Mouse (Mus musculus) liver, embryonic 15.5 days (tissue): ENCODE results near the gene Zmpste24. TPM values are rescaled to one million over a fixed set of nuclear protein-coding genes. Genes with fewer than 3 reads are reported as not detected.
"Not testable (repeated sequence)": the region's sequence is repeated elsewhere in the genome, so short reads cannot be mapped to it uniquely, and the experiment has no call there.

Source experiments
- ATAC-seq: fragments of 200-750 bp; cut with Nextera tagmentation; 2 replicates; pipeline ENCODE4 v1.8.0; 2017; ENCODE audit warnings: moderate number of reproducible peaks, mild to moderate bottlenecking, moderate library complexity; ENCODE audit not compliant: insufficient read depth
- H3K27ac ChIP-seq: fragments of 300-500 bp; sonication (generic); replicated peaks from 2 replicates; pipeline ENCODE4 v1.5.1; 2015; ENCODE audit warnings: mild to moderate bottlenecking, inconsistent platforms
- H3K27me3 ChIP-seq: fragments of 300-500 bp; sonication (generic); 2 replicates; pipeline ENCODE4 v1.6.1; 2015; ENCODE audit warnings: mild to moderate bottlenecking, inconsistent platforms
- H3K36me3 ChIP-seq: fragments of 300-500 bp; sonication (generic); replicated peaks from 2 replicates; pipeline ENCODE4 v1.6.1; 2015; ENCODE audit warnings: moderate library complexity, mild to moderate bottlenecking, inconsistent platforms
- H3K4me1 ChIP-seq: fragments of 300-500 bp; sonication (generic); replicated peaks from 2 replicates; pipeline ENCODE4 v1.6.1; 2015; ENCODE audit warnings: inconsistent platforms
- H3K4me2 ChIP-seq: fragments of 300-500 bp; sonication (generic); 2 replicates; pipeline ENCODE4 v1.6.1; 2015; ENCODE audit warnings: moderate library complexity, mild to moderate bottlenecking, inconsistent platforms
- H3K4me3 ChIP-seq: fragments of 300-500 bp; sonication (generic); replicated peaks from 2 replicates; pipeline ENCODE4 v1.5.1; 2015; ENCODE audit warnings: mild to moderate bottlenecking, inconsistent platforms
- H3K9ac ChIP-seq: fragments of 300-500 bp; sonication (generic); 2 replicates; pipeline ENCODE4 v1.6.1; 2015; ENCODE audit warnings: moderate library complexity, mild to moderate bottlenecking, inconsistent platforms
- H3K9me3 ChIP-seq: fragments of 300-500 bp; sonication (generic); replicated peaks from 2 replicates; pipeline ENCODE4 v1.6.1; 2016; ENCODE audit warnings: inconsistent platforms
- WGBS: fragments of 180-500 bp; shearing (Covaris S2); methylation state at CpG from one replicate; pipeline ENCODE4 v1.1.7; 2015; ENCODE audit warnings: mixed read lengths; ENCODE audit not compliant: insufficient replicate concordance; 5-methylcytosine and 5-hydroxymethylcytosine counted together
- polyA plus RNA-seq: library from polyadenylated mRNA; unstranded; fragments of >200 nt; fragmentation: Nextera tagmentation; extraction: Ambion mirVana; gene quantifications from 2 replicates; pipeline ENCODE4 v1.2.1, GENCODE M21; 2015

Zmpste24 gene
- polyA plus RNA-seq = 20.3 and 21.1 TPM in 2 replicates

DNA sequence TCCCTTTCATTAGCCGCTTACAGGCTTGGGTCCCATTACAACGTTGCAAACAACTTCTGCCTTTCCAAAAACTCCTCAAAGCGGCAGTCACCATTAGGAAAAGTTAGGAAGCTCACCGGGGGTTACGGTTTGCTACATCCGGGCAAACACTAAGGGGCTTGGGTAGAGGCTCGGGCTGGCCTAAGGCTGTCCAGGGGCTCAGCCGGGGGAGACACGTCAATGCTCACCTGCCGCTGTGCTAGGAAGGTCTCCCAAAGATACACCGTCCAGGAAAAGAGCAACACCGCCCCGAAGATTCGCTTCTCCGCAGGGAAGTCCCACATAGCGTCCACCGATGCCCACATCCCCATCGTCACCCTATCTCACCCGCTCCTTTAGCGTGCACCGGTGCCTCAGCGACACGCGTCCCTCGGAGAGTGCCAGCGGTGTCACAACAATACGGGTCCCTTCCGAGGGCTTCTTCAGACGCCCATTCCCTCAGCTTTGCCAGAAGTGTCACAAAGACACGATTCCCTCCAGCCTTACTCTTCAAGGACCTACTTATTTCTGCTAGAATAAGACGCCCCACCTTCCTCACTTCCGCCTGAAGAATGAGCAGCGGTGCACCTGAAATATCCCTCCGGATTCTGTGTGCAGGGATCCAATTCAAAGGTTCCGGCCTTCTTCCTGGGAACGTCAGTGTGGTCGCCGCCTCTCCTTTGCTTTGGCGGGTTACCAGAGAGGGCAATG lies at the start of gene Zmpste24:
Gene Zmpste24, minus strand, starts transcription at position 592 of the 729 bp plus-strand sequence.
- H3K27me3 ChIP-seq = no peaks in the 10 kb centered on the region
- no peaks in the 10 kb centered on the region for H3K9me3 ChIP-seq
- under 1% methylated on average over 39 of the region's 39 CpGs for WGBS
- H3K27ac ChIP-seq = peak within 1 kb of the TSS; percentile 69
- peak within 1 kb of the TSS; percentile 64 for H3K9ac ChIP-seq
- peaks cover 20% of the 10 kb centered on the region for H3K36me3 ChIP-seq
- peak within 1 kb of the TSS; percentile 72 for H3K4me3 ChIP-seq
- peak within 1 kb of the TSS; percentile 75 for H3K4me2 ChIP-seq
- peaks cover 17% of the 10 kb centered on the region for H3K4me1 ChIP-seq
- peak; percentile 85 for ATAC-seq

DNA sequence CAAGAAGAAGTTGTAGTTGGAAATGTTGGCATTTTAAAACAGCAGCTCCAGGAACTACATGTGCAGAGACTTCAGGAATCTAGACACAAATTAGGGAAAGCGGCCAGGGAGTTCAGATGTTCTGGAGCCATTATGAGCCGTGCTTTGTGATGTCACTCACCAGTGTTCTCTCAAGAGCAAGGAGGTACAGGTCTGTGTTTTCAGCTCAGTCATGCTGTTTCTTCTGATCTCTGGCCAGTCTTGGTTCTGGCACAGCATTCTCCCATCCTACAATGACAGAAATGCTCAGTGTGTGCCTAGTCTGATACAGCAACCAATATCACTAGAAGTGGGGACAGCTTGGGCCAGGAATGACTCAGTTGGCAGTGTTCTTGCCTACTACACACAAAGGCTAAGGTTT lies 11.1 kb upstream of the Zmpste24 start, which contains the start of gene Tmco2:
Gene Tmco2, minus strand, starts transcription at position 101 of the 400 bp plus-strand sequence.
- Histone ChIP-seq H3K27me3 (no peaks in the 10 kb centered on the region), H3K4me1 (no peaks in the 10 kb centered on the region), H3K27ac (no peak within 1 kb of the TSS), H3K9ac (no peak within 1 kb of the TSS), H3K36me3 (no peaks in the 10 kb centered on the region), H3K4me2 (no peak within 1 kb of the TSS), H3K9me3 (no peaks in the 10 kb centered on the region), H3K4me3 (no peak within 1 kb of the TSS)
- WGBS = 77% methylated on average over 2 of the region's 2 CpGs
- no peak for ATAC-seq

DNA sequence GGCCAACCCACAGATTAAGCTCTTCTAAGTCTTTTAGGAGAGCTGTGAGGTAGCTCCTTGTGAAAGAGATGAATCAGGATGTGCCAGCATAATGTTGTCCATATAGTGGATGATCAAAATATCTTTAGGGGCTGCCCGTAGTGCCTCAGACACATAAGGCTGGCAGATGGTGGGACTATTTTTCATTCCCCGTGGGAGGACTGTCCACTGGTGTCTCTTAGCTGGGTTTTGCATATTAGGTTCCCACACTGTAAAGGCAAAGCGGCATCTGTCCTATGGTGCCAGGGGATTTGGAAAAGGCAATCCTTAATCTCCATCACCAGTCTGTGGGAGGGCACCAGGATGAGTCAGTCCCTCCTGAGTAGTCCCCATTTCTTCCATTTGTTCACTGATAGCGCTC lies 5.3 kb upstream of the Zmpste24 start:
- H3K36me3 ChIP-seq = no peaks in the 10 kb centered on the region
- H3K9me3 ChIP-seq = no peaks in the 10 kb centered on the region
- no peak for ATAC-seq
- no peak overlapping the region for H3K4me3 ChIP-seq
- H3K4me1 ChIP-seq = peaks cover 4% of the 10 kb centered on the region; the same call in 1 of the 2 replicates
- no peak overlapping the region for H3K27ac ChIP-seq
- no peak overlapping the region for H3K9ac ChIP-seq
- no peaks in the 10 kb centered on the region for H3K27me3 ChIP-seq
- H3K4me2 ChIP-seq = no peak overlapping the region
- 63% methylated on average over 4 of the region's 4 CpGs for WGBS

GRCm38 (mm10) chr4:121090211-121090610 lies 7.8 kb downstream of the Zmpste24 start:
- Histone ChIP-seq H3K4me3 (no peak overlapping the region), H3K9ac (no peak overlapping the region), H3K27ac (no peak overlapping the region), H3K4me1 (no peaks in the 10 kb centered on the region), H3K4me2 (no peak overlapping the region), H3K27me3 (no peaks in the 10 kb centered on the region), H3K9me3 (no peaks in the 10 kb centered on the region), H3K36me3 (peaks cover 55% of the 10 kb centered on the region)
- 75% methylated on average over 4 of the region's 4 CpGs for WGBS
- no peak for ATAC-seq

DNA sequence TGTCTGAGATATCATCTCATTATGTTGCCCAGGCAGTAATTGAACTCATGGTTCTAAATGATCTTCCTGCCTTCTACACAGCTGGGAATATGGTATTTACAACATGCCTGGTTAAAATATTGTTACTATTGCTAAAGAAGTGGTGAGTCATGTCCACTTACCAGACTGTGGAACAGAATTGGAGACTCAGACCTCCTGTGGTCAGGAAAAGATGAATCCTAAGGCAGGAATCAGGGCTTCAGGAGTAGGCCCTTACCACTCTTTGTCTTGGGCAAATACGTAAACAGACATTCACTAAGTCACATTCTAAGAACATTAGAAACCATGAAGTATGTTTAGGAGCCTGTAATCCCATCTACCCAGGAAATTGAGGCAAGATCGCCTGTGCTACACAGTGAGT lies 9.3 kb downstream of the Zmpste24 start:
- H3K9me3 ChIP-seq = no peaks in the 10 kb centered on the region
- no peak overlapping the region for H3K4me2 ChIP-seq
- no peak overlapping the region for H3K9ac ChIP-seq
- WGBS = 77% methylated on average over 2 of the region's 2 CpGs
- H3K27me3 ChIP-seq = no peaks in the 10 kb centered on the region
- peaks cover 49% of the 10 kb centered on the region for H3K36me3 ChIP-seq
- H3K4me1 ChIP-seq = no peaks in the 10 kb centered on the region
- no peak overlapping the region for H3K27ac ChIP-seq
- H3K4me3 ChIP-seq = no peak overlapping the region
- no peak for ATAC-seq

GRCm38 (mm10) chr4:121084506-121084905 lies 13.5 kb downstream of the Zmpste24 start:
- no peak overlapping the region for H3K9ac ChIP-seq
- no peaks in the 10 kb centered on the region for H3K9me3 ChIP-seq
- no peak overlapping the region for H3K4me2 ChIP-seq
- no peaks in the 10 kb centered on the region for H3K4me1 ChIP-seq
- peaks cover 58% of the 10 kb centered on the region for H3K36me3 ChIP-seq
- H3K27me3 ChIP-seq = no peaks in the 10 kb centered on the region
- ATAC-seq = no peak
- H3K27ac ChIP-seq = no peak overlapping the region
- H3K4me3 ChIP-seq = no peak overlapping the region

GRCm38 (mm10) chr4:121080395-121080794 lies 17.6 kb downstream of the Zmpste24 start:
- Histone ChIP-seq H3K4me1 (no peaks in the 10 kb centered on the region), H3K4me2 (no peak overlapping the region), H3K27me3 (no peaks in the 10 kb centered on the region), H3K27ac (no peak overlapping the region), H3K36me3 (peaks cover 70% of the 10 kb centered on the region), H3K9ac (no peak overlapping the region), H3K9me3 (no peaks in the 10 kb centered on the region), H3K4me3 (no peak overlapping the region)
- WGBS = 77% methylated on average over 1 of the region's 1 CpGs
- ATAC-seq = no peak

- H3K4me1 ChIP-seq = no peaks in the 10 kb centered on the region
- no peak overlapping the region for H3K4me2 ChIP-seq
- no peak overlapping the region for H3K4me3 ChIP-seq
- no peak overlapping the region for H3K27ac ChIP-seq
- H3K36me3 ChIP-seq = peaks cover 71% of the 10 kb centered on the region
- no peak overlapping the region for H3K9ac ChIP-seq
- 68% methylated on average over 3 of the region's 3 CpGs for WGBS
- ATAC-seq = no peak
- no peaks in the 10 kb centered on the region for H3K27me3 ChIP-seq
- H3K9me3 ChIP-seq = no peaks in the 10 kb centered on the region
These were observed 20.0 kb downstream of the Zmpste24 start for GRCm38 (mm10) chr4:121077915-121078646.

- Histone ChIP-seq H3K4me2 (no peak overlapping the region), H3K27me3 (no peaks in the 10 kb centered on the region), H3K9ac (no peak overlapping the region), H3K4me3 (no peak overlapping the region), H3K4me1 (no peaks in the 10 kb centered on the region), H3K36me3 (peaks cover 45% of the 10 kb centered on the region), H3K9me3 (no peaks in the 10 kb centered on the region), H3K27ac (no peak overlapping the region)
- WGBS = 77% methylated on average over 4 of the region's 4 CpGs
- no peak for ATAC-seq
These were observed 23.8 kb downstream of the Zmpste24 start for GRCm38 (mm10) chr4:121074250-121074649.

DNA sequence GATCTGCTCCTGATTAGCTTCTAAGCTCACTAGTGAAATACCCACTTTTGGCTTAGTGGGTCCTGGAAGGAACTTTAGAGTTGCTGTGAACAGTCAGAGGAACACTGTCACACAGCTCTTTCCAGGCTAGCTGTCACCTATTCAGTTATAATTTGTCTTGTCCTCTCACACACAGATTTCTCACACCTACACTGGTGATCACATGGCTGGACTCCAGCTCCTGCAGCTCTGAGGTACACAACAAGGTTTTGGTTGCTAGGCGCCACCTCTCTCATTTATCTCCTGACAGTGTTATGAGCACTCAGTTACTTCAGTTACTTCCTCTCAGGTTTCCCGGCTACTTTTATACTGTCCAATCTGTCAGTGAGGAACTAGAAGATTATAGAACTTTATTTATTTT lies 32.7 kb downstream of the Zmpste24 start:
- H3K36me3 ChIP-seq = peaks cover 45% of the 10 kb centered on the region
- WGBS = 59% methylated on average over 2 of the region's 2 CpGs

DNA sequence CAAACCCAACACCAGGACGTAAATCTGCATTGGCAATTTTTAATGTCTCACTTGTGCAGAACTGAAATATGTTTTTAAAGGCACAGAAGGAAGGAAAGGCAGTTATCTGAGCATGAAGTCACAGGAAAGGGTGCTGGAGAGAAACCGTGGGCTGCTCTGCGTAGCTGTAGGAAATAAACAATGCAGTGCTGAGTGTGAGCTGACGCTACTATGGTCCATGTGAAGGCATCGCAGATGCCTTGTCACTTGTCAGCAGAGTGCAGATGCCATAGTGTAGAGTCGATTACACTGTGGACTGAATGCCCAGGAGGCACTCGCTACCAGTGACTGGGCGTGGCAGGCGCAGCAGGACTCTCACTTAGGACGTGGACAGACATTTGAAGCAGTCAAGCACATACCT lies 38.8 kb downstream of the Zmpste24 start:
- not testable (repeated sequence) for H3K4me3 ChIP-seq, H3K27ac ChIP-seq, H3K27me3 ChIP-seq, ATAC-seq, H3K4me2 ChIP-seq, H3K9ac ChIP-seq, H3K9me3 ChIP-seq, H3K4me1 ChIP-seq
- peaks cover 33% of the 10 kb centered on the region for H3K36me3 ChIP-seq
- WGBS = 70% methylated on average over 10 of the region's 10 CpGs

More for the DNA sequence above, 32.7 kb downstream of the Zmpste24 start:
- Histone ChIP-seq H3K27ac (no peak overlapping the region), H3K9ac (no peak overlapping the region), H3K4me2 (no peak overlapping the region), H3K4me1 (no peaks in the 10 kb centered on the region), H3K9me3 (no peaks in the 10 kb centered on the region), H3K4me3 (no peak overlapping the region), H3K27me3 (no peaks in the 10 kb centered on the region)
- ATAC-seq = no peak
